Mouse (Mus musculus) MEL (cell line): Measurements from ENCODE around the gene Pkd1l1. TPM values are rescaled to one million over a fixed set of nuclear protein-coding genes. Genes with fewer than 3 reads are reported as not detected.

Experiments used
- DNase-seq: peaks from one replicate; pipeline ENCODE4 v3.0.0; 2011; ENCODE audit warnings: low read depth, low spot score
- H3K27ac ChIP-seq: 2 replicates; pipeline ENCODE4 v1.5.1; 2012; ENCODE audit warnings: low read depth, mild to moderate bottlenecking, control low read depth, low read length, moderate library complexity; ENCODE audit not compliant: control insufficient read depth
- H3K27me3 ChIP-seq, 2 experiments: fragments of 150-350 bp in 1 of 2; sonication (generic) in 1 of 2; 2 replicates each; pipeline ENCODE4 v1.6.1; 2012; ENCODE audit warnings: low read length in 2 of 2, mild to moderate bottlenecking in 2 of 2, improper control_type of control experiment in 1 of 2, moderate library complexity in 1 of 2; ENCODE audit not compliant: insufficient read depth in 2 of 2, control insufficient read depth in 1 of 2
- H3K36me3 ChIP-seq, 2 experiments: 2 replicates each; pipeline ENCODE4 v1.6.1; 2012 to 2014; ENCODE audit warnings: low read length in 2 of 2, improper control_type of control experiment in 1 of 2, inconsistent platforms in 1 of 2, mild to moderate bottlenecking in 1 of 2; ENCODE audit not compliant: insufficient read depth in 2 of 2, control insufficient read depth in 1 of 2
- H3K4me1 ChIP-seq, 2 experiments: fragments of 150-350 bp in 1 of 2; sonication (generic) in 1 of 2; 2 replicates each; pipeline ENCODE4 v1.6.1; 2012; ENCODE audit warnings: low read length in 2 of 2, improper control_type of control experiment in 1 of 2, mild to moderate bottlenecking in 1 of 2; ENCODE audit not compliant: insufficient read depth in 2 of 2, control insufficient read depth in 1 of 2
- H3K4me3 ChIP-seq, 2 experiments: fragments of 150-350 bp in 1 of 2; sonication (generic) in 1 of 2; 2 replicates each; pipeline ENCODE4 v1.5.1; 2012; ENCODE audit warnings: low read depth in 2 of 2, low read length in 2 of 2, mild to moderate bottlenecking in 2 of 2, moderate library complexity in 2 of 2, control low read depth in 1 of 2, improper control_type of control experiment in 1 of 2; ENCODE audit not compliant: control insufficient read depth in 1 of 2, insufficient read depth in 1 of 2
- H3K79me2 ChIP-seq: 2 replicates; pipeline ENCODE4 v1.6.1; 2012; ENCODE audit warnings: mild to moderate bottlenecking, low read length, moderate library complexity; ENCODE audit not compliant: control insufficient read depth, poor library complexity, insufficient read depth
- H3K9ac ChIP-seq: 2 replicates; pipeline ENCODE4 v1.6.1; 2012; ENCODE audit warnings: low read depth, mild to moderate bottlenecking, control low read depth, low read length, moderate library complexity; ENCODE audit not compliant: control insufficient read depth, poor library complexity, severe bottlenecking
- H3K9me3 ChIP-seq: fragments of 150-350 bp; sonication (generic); replicated peaks from 2 replicates; pipeline ENCODE4 v1.6.1; 2012; ENCODE audit warnings: mild to moderate bottlenecking, low read length, improper control_type of control experiment, moderate library complexity; ENCODE audit not compliant: insufficient read depth
- CHD1 ChIP-seq: IDR thresholded peaks from 2 replicates; pipeline ENCODE4 v1.6.1; 2012; ENCODE audit warnings: low read depth, mild to moderate bottlenecking, inconsistent platforms, low read length, improper control_type of control experiment
- ELF1 ChIP-seq: IDR thresholded peaks from 2 replicates; pipeline ENCODE4 v1.6.1; 2014; ENCODE audit warnings: low read depth, mild to moderate bottlenecking, inconsistent platforms, low read length, improper control_type of control experiment, moderate library complexity
- GABPA ChIP-seq: IDR thresholded peaks from 2 replicates; pipeline ENCODE4 v1.6.1; 2012; ENCODE audit warnings: low read depth, mild to moderate bottlenecking, inconsistent platforms, low read length, improper control_type of control experiment, moderate library complexity
- GATA1 ChIP-seq: IDR thresholded peaks from 2 replicates; pipeline ENCODE4 v1.6.1; 2011; ENCODE audit warnings: low read depth, low read length, improper control_type of control experiment
- KAT2A ChIP-seq: conservative IDR thresholded peaks from 2 replicates; pipeline ENCODE4 v1.6.1; 2012; ENCODE audit warnings: low read depth, low read length, improper control_type of control experiment, inconsistent platforms
- MAFK ChIP-seq: IDR thresholded peaks from 2 replicates; pipeline ENCODE4 v1.6.1; 2011; ENCODE audit warnings: low read depth, mild to moderate bottlenecking, low read length, improper control_type of control experiment, borderline replicate concordance
- MAZ ChIP-seq: IDR thresholded peaks from 2 replicates; pipeline ENCODE4 v1.6.1; 2012; ENCODE audit warnings: low read depth, mild to moderate bottlenecking, inconsistent platforms, low read length, improper control_type of control experiment
- NELFE ChIP-seq: IDR thresholded peaks from 2 replicates; pipeline ENCODE4 v1.6.1; 2011; ENCODE audit warnings: low read depth, low read length, improper control_type of control experiment
- RAD21 ChIP-seq: IDR thresholded peaks from 2 replicates; pipeline ENCODE4 v1.6.1; 2011; ENCODE audit warnings: mild to moderate bottlenecking, low read depth, low read length, improper control_type of control experiment
- RCOR1 ChIP-seq: IDR thresholded peaks from 2 replicates; pipeline ENCODE4 v1.6.1; 2012; ENCODE audit warnings: low read depth, mild to moderate bottlenecking, inconsistent platforms, low read length, improper control_type of control experiment
- TAL1 ChIP-seq: IDR thresholded peaks from 2 replicates; pipeline ENCODE4 v1.6.1; 2012; ENCODE audit warnings: mild to moderate bottlenecking, inconsistent platforms, low read length, moderate library complexity, mixed read lengths
- TCF12 ChIP-seq: IDR thresholded peaks from 2 replicates; pipeline ENCODE4 v1.6.1; 2014; ENCODE audit warnings: low read depth, mild to moderate bottlenecking, inconsistent platforms, low read length, improper control_type of control experiment, moderate library complexity
- USF1 ChIP-seq: IDR thresholded peaks from 2 replicates; pipeline ENCODE4 v1.6.1; 2014; ENCODE audit warnings: low read depth, mild to moderate bottlenecking, inconsistent platforms, low read length, improper control_type of control experiment, moderate library complexity
- USF2 ChIP-seq, 2 experiments: IDR thresholded peaks; 2 replicates each; pipeline ENCODE4 v1.6.1; 2011 to 2012; ENCODE audit warnings: improper control_type of control experiment in 2 of 2, low read length in 2 of 2, borderline replicate concordance in 1 of 2, inconsistent platforms in 1 of 2, low read depth in 1 of 2, mild to moderate bottlenecking in 1 of 2; ENCODE audit not compliant: insufficient read depth in 1 of 2
- ZC3H11A ChIP-seq: IDR thresholded peaks from 2 replicates; pipeline ENCODE4 v1.6.1; 2012; ENCODE audit warnings: low read depth, mild to moderate bottlenecking, inconsistent platforms, low read length, improper control_type of control experiment
- polyA plus RNA-seq, 2 experiments: library from polyadenylated mRNA; stranded (reverse) in 1 of 2; unstranded in 1 of 2; fragments of >175 nt in 1 of 2; fragments of >200 nt in 1 of 2; gene quantifications; 2 replicates each; pipeline versions ENCODE4 v1.2.1 to v1.2.4; 2012; ENCODE audit warnings: low replicate concordance in 2 of 2, low read depth in 1 of 2; ENCODE audit not compliant: insufficient read length in 2 of 2, insufficient read depth in 1 of 2, missing spikeins in 1 of 2
- total RNA-seq: library from RNA; depleted of rRNA; stranded (reverse); fragments of 300-350 nt; gene quantifications from 2 replicates; pipeline ENCODE4 v1.2.3, GENCODE M21; 2012

The Pkd1l1 gene
- total and polyA plus RNA-seq, 3 experiments, result not detected

DNA sequence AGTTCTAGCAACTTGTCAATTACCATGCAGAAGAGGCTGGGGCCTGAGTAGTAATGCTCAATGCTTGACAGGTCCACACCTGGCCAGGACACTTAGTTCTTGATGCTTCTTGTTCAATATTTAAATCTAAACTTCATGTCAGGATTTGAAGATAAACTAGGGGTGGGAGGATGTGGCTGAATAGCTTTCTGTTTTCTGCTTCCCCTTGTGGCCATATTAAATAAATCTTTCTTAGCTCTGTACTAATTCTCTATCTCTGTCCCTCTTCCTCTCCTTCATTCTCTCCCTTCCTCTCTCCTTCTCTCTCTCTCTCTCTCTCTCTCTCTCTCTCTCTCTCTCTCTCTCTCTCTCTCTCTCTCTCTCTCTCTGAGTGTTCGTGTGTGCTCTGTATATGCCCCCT, 163.4 kb downstream of the Pkd1l1 start:
- no peak for TF ChIP-seq GABPA
- no peak for TF ChIP-seq NELFE
- TF ChIP-seq CHD1, result no peak
- TF ChIP-seq TCF12, result no peak
- no peak for TF ChIP-seq TAL1
- TF ChIP-seq ELF1, result no peak
- TF ChIP-seq MAFK, result no peak
- TF ChIP-seq ZC3H11A, result no peak
- TF ChIP-seq USF2 (IDR thresholded peaks at IDR 0.05; ENCODE audit: borderline replicate concordance in 1 of 2, insufficient read depth in 1 of 2, low read depth in 1 of 2, low read length in 2 of 2), result no peak
- no peak for TF ChIP-seq MAZ
- Histone ChIP-seq H3K9me3 (no peaks in the 10 kb centered on the region), H3K4me3 (no peak overlapping the region), H3K4me1 (no peaks in the 10 kb centered on the region), H3K27ac (no peak overlapping the region), H3K9ac (no peak overlapping the region), H3K36me3 (no peaks in the 10 kb centered on the region), H3K79me2 (no peaks in the 10 kb centered on the region), H3K27me3 (no peaks in the 10 kb centered on the region; a peak in 1 of 4 replicates)
- no peak for DNase-seq

DNA sequence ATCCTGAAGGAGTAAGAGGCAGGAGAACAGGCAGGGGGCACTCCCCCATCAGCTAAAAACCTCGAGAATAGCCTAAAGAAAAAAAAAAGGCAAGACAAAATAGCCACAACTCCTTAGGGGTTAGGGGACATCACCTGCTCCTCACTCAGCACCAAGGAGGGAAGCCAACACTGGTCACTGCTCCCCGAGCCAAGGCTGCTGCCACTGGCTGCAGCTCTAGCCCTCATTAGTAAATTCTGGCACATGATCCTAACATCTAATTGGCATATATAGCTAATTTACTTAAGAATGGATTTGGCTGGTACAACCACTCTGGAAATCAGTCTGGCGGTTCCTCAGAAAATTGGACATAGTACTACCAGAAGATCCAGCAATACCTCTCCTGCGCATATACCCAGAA, 166.1 kb downstream of the Pkd1l1 start:
- no peak for DNase-seq
- no peak for TF ChIP-seq RCOR1
- TF ChIP-seq GATA1, result no peak
- no peak for TF ChIP-seq RAD21
- Histone ChIP-seq H3K36me3 (no peaks in the 10 kb centered on the region), H3K9me3 (no peaks in the 10 kb centered on the region), H3K4me1 (no peaks in the 10 kb centered on the region), H3K27ac (no peak overlapping the region), H3K27me3 (no peaks in the 10 kb centered on the region), H3K79me2 (no peaks in the 10 kb centered on the region), H3K9ac (no peak overlapping the region), H3K4me3 (no peak overlapping the region)

DNA sequence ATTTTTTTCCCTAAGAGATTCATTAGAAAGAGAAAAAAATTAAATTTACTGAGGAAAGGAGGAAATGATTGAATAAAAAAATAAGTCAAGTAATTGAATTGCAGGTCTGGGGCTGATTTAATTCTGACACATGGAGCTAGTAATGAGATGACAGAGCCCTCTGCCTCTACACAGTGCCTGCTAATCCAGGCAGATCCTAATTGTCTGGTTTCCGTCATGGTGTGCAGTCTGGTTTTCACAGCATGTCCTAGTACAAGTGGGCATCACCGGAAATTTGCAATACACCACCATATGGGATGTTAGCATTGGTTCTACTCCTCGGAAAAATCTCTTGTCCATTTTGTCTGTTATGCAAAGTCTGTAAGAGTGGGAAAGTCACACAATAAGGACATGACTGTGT, 168.9 kb downstream of the Pkd1l1 start:
- H3K27ac ChIP-seq, result no peak overlapping the region
- H3K36me3 ChIP-seq, result no peaks in the 10 kb centered on the region
- H3K9me3 ChIP-seq, result no peaks in the 10 kb centered on the region
- TF ChIP-seq USF1, result no peak
- TF ChIP-seq USF2 (IDR thresholded peaks at IDR 0.05; ENCODE audit: borderline replicate concordance in 1 of 2, insufficient read depth in 1 of 2, low read depth in 1 of 2, low read length in 2 of 2), result no peak
- no peak for TF ChIP-seq KAT2A
- TF ChIP-seq GABPA, result no peak
- no peak for TF ChIP-seq RAD21
- H3K27me3 ChIP-seq, result no peaks in the 10 kb centered on the region
- H3K9ac ChIP-seq, result no peak overlapping the region
- H3K4me1 ChIP-seq, result no peaks in the 10 kb centered on the region
- DNase-seq, result no peak
- H3K79me2 ChIP-seq, result no peaks in the 10 kb centered on the region
- no peak overlapping the region for H3K4me3 ChIP-seq
